Mouse (Mus musculus): ENCODE measurements around the gene Slamf6. TPM values are rescaled to one million over a fixed set of nuclear protein-coding genes. Genes with fewer than 3 reads are reported as not detected.

The Slamf6 gene
- polyA plus RNA-seq, 1 experiment from 2014 or later: 0.40 TPM

DNA sequence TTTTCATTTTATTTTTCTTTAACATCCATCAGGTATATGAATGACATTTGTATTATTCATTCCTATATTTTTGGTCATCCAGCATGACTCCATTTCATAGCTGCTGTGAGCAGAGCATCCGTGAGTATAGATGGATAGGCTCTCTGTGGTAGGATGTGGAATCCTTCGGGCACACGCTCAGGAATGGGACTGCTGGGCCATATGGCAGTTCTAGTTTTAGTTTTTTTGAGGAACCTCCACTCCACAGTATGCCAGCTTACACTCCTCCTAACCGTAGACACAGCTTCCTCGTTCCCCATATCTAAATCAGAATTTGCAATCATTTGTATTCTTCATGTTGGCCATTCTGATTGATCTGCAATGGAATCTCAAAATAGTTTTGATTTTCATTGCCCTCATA, 5.5 kb downstream of the Slamf6 start:
- no peaks in the 10 kb centered on the region for H3K9me3 ChIP-seq (replicated peaks)
- no peak overlapping the region for H3K27ac ChIP-seq
- H3K4me3 ChIP-seq (replicated peaks): no peak overlapping the region
- H3K9ac ChIP-seq: no peak overlapping the region
- ATAC-seq (ENCODE audit: low read depth) (no peak), DNase-seq (no peak)
- no peak overlapping the region for H3K4me2 ChIP-seq
- H3K4me1 ChIP-seq (replicated peaks): no peaks in the 10 kb centered on the region; the same call in 1 of the 2 replicates
- H3K27me3 ChIP-seq: no peaks in the 10 kb centered on the region
- WGBS (ENCODE audit: insufficient replicate concordance): 65% methylated on average over 5 of the region's 5 CpGs
- no peaks in the 10 kb centered on the region for H3K36me3 ChIP-seq

GRCm38 (mm10) chr1:171924900-171925299, 7.6 kb downstream of the Slamf6 start:
- H3K4me1 ChIP-seq (replicated peaks): no peaks in the 10 kb centered on the region; the same call in 1 of the 2 replicates
- DNase-seq (no peak), ATAC-seq (ENCODE audit: low read depth) (no peak)
- H3K9me3 ChIP-seq (replicated peaks): no peaks in the 10 kb centered on the region
- H3K9ac ChIP-seq: no peak overlapping the region
- H3K27me3 ChIP-seq: no peaks in the 10 kb centered on the region
- no peak overlapping the region for H3K4me2 ChIP-seq
- H3K36me3 ChIP-seq: no peaks in the 10 kb centered on the region
- 63% methylated on average over 3 of the region's 3 CpGs for WGBS (ENCODE audit: insufficient replicate concordance)
- no peak overlapping the region for H3K4me3 ChIP-seq (replicated peaks)
- H3K27ac ChIP-seq: no peak overlapping the region

DNA sequence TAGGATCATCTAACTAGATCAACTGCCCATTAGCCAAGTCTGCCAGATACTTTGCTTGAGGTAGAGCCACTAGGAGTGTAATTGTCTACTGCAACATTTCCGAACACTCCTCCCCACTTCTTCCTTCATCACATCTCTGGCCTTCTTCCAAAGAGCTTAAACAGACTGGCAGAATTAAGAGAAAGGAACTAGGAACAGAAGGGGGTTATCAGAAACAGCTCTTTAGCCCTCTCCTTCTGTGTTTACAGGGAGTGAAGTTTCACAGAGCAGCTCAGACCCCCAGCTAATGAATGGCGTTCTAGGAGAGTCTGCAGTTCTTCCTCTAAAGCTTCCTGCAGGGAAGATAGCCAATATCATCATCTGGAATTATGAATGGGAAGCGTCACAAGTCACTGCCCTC, 16.5 kb downstream of the Slamf6 start:
- no peak for ATAC-seq (ENCODE audit: low read depth)
- H3K36me3 ChIP-seq: no peaks in the 10 kb centered on the region
- no peak overlapping the region for H3K27ac ChIP-seq
- H3K27me3 ChIP-seq: no peaks in the 10 kb centered on the region
- no peaks in the 10 kb centered on the region for H3K9me3 ChIP-seq (replicated peaks)
- DNase-seq: no peak
- no peak overlapping the region for H3K9ac ChIP-seq
- no peak overlapping the region for H3K4me3 ChIP-seq (replicated peaks)
- no peak overlapping the region for H3K4me2 ChIP-seq
- 46% methylated on average over 3 of the region's 3 CpGs for WGBS (ENCODE audit: insufficient replicate concordance)
- no peaks in the 10 kb centered on the region for H3K4me1 ChIP-seq (replicated peaks)

- ATAC-seq (ENCODE audit: low read depth) (no peak), DNase-seq (no peak)
- Histone ChIP-seq H3K27ac (no peak overlapping the region), H3K36me3 (no peaks in the 10 kb centered on the region), H3K4me1 (replicated peaks) (no peaks in the 10 kb centered on the region), H3K27me3 (no peaks in the 10 kb centered on the region), H3K4me3 (replicated peaks) (no peak overlapping the region), H3K9ac (no peak overlapping the region), H3K4me2 (no peak overlapping the region), H3K9me3 (replicated peaks) (no peaks in the 10 kb centered on the region)
- 51% methylated on average over 14 of the region's 14 CpGs for WGBS (ENCODE audit: insufficient replicate concordance)
These were observed 21.9 kb downstream of the Slamf6 start for GRCm38 (mm10) chr1:171938952-171939948.

DNA sequence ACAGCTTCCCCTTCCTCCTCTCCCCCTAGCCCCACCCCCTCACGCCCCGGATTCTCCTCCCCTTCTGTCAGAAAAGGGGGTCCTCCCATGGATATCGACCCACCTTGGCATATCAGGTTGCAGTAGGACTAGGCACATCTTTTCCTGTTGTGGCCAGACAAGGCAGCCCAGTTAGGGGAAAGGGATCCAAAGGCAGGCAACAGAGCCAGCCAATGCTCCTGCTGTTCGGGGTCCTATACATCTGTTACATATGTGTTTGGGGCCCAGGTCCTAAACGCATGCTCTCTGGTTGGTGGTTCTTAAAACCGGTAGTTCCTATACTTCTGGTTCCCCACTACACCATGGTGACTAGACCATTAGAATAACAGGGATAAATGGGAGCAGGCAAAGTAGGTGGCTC, 23.3 kb downstream of the Slamf6 start:
- WGBS (ENCODE audit: insufficient replicate concordance): 65% methylated on average over 6 of the region's 6 CpGs
- Histone ChIP-seq H3K27me3 (no peaks in the 10 kb centered on the region), H3K4me1 (replicated peaks) (no peaks in the 10 kb centered on the region), H3K27ac (no peak overlapping the region), H3K4me2 (no peak overlapping the region), H3K9me3 (replicated peaks) (no peaks in the 10 kb centered on the region), H3K9ac (no peak overlapping the region), H3K36me3 (no peaks in the 10 kb centered on the region), H3K4me3 (replicated peaks) (no peak overlapping the region)
- ATAC-seq (ENCODE audit: low read depth): no peak
- no peak for DNase-seq

- no peak overlapping the region for H3K4me3 ChIP-seq (replicated peaks)
- 54% methylated on average over 6 of the region's 6 CpGs for WGBS (ENCODE audit: insufficient replicate concordance)
- ATAC-seq (ENCODE audit: low read depth) (no peak), DNase-seq (no peak)
- H3K9me3 ChIP-seq (replicated peaks): no peaks in the 10 kb centered on the region
- H3K36me3 ChIP-seq: no peaks in the 10 kb centered on the region
- H3K27ac ChIP-seq: no peak overlapping the region
- no peaks in the 10 kb centered on the region for H3K27me3 ChIP-seq
- H3K4me1 ChIP-seq (replicated peaks): no peaks in the 10 kb centered on the region
- no peak overlapping the region for H3K4me2 ChIP-seq
- no peak overlapping the region for H3K9ac ChIP-seq
These were observed 29.2 kb downstream of the Slamf6 start for GRCm38 (mm10) chr1:171946447-171946995.

DNA sequence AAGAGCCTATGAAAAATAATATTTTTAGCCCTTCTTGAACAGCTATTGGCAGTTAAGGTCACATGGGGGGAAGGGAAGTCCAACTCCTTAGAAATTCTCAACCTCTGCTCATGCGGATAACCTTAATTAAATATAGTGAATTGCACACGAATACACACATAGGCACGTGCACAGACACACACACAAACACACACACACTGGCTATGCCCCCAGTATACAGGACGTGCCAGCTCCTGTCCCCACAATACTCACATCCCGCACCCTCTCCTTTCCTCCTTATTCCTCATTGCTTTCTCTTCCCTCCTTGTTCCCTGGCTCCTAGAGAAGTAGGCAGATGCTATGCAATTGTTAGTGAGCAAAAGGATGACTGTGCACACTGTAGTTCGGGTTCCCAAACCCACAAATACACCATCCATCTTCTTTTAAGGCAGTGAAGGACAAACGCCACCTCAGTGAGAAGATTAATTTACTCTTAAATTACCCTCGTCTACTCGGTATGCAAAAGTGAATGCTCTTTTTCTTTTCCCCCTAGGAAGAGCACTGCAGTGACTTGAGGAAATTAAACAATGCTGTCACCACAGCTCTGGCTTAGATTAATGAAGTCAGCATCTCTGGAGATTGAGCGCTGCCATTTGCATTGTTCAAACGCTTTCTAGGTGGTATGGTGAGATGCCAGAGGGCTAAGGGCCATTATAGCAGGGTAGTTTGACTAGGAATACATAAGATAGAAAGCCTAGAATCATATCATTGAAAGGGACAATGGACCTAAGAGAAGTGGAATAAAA, 31.0 kb downstream of the Slamf6 start:
- DNase-seq (no peak), ATAC-seq (ENCODE audit: low read depth) (no peak)
- H3K36me3 ChIP-seq: no peaks in the 10 kb centered on the region
- H3K27me3 ChIP-seq: no peaks in the 10 kb centered on the region
- H3K4me3 ChIP-seq (replicated peaks): no peak overlapping the region
- no peaks in the 10 kb centered on the region for H3K4me1 ChIP-seq (replicated peaks)
- no peak overlapping the region for H3K9ac ChIP-seq
- H3K9me3 ChIP-seq (replicated peaks): no peaks in the 10 kb centered on the region
- no peak overlapping the region for H3K4me2 ChIP-seq
- WGBS (ENCODE audit: insufficient replicate concordance): 59% methylated on average over 11 of the region's 11 CpGs
- H3K27ac ChIP-seq: no peak overlapping the region

DNA sequence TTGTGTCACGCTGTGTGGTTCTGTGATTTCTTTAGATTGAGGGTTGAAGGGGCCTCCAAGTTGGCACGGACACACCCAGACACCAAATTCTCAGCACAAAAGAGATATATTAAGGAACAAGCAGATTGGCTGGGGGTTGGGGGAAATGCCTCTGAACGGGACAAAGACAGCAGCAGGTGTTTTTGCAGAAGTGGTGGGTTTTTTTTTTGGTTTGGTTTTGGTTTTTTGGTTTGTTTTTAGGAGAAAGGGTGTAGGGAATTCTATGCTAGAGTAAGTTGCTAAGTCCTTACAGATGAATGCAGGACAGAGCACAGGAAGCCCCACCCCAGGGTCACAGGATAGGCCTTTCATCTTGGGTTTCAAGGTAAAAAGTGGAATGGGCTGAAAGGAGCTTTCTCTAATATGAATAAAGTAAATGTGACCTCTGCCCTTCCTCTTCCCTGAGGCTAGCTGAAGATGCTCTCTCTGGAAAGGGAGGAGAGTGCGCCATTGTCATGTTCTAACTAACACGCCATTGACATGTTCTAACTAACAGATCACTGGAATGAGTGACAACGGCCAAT, 31.7 kb downstream of the Slamf6 start:
- Histone ChIP-seq H3K27ac (no peak overlapping the region), H3K36me3 (no peaks in the 10 kb centered on the region), H3K27me3 (no peaks in the 10 kb centered on the region), H3K4me1 (replicated peaks) (no peaks in the 10 kb centered on the region), H3K4me3 (replicated peaks) (no peak overlapping the region), H3K9me3 (replicated peaks) (no peaks in the 10 kb centered on the region), H3K9ac (no peak overlapping the region), H3K4me2 (no peak overlapping the region)
- DNase-seq (no peak), ATAC-seq (ENCODE audit: low read depth) (no peak)
- WGBS (ENCODE audit: insufficient replicate concordance): 57% methylated on average over 6 of the region's 6 CpGs

DNA sequence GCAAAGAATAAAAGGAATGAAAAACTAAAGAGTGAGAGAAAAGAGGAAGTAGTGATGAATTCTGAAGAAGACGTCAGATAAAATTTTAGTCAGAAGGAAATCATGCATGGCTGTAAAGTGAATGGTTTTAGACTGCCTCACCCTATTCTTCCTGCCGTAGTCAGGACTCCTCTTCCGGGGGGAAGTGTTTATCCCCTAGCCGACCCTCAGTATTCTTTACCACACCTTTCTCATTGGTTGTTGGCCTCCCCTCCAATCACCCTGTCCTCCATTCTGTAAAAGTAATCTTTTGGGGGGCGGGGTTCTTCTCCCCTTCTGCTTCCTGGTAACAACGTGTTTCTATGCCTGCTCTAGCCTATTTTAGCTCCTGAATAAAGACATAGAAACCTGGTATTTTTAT, 37.8 kb downstream of the Slamf6 start:
- H3K4me2 ChIP-seq: no peak overlapping the region
- no peaks in the 10 kb centered on the region for H3K36me3 ChIP-seq
- DNase-seq: no peak
- no peak overlapping the region for H3K4me3 ChIP-seq (replicated peaks)
- no peak for ATAC-seq (ENCODE audit: low read depth)
- H3K9ac ChIP-seq: no peak overlapping the region
- H3K27ac ChIP-seq: no peak overlapping the region
- H3K9me3 ChIP-seq (replicated peaks): no peaks in the 10 kb centered on the region
- no peaks in the 10 kb centered on the region for H3K27me3 ChIP-seq
- H3K4me1 ChIP-seq (replicated peaks): no peaks in the 10 kb centered on the region
- WGBS (ENCODE audit: insufficient replicate concordance): 33% methylated on average over 6 of the region's 6 CpGs

DNA sequence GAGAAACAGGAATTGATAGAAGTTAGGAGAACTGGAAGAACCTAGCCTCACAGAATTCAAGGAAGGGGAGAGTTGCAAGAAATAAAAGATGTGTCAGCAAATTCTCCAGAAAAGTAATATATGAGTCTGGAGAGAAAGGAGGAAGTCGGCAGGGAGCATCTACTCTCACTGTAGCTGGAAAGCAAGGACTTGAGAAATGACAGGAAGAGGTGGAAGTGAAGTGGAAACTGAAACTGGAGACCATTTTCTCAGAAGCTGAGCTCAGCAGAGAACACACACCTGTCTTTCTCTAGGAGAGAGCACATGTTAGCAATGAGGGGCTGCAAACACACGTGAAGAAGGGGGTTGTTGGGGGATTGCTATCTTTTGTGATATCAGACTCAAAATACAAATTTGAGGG, 40.1 kb downstream of the Slamf6 start:
- no peak for ATAC-seq (ENCODE audit: low read depth)
- Histone ChIP-seq H3K27me3 (no peaks in the 10 kb centered on the region), H3K4me3 (replicated peaks) (no peak overlapping the region), H3K4me1 (replicated peaks) (no peaks in the 10 kb centered on the region), H3K9me3 (replicated peaks) (no peaks in the 10 kb centered on the region), H3K4me2 (no peak overlapping the region), H3K36me3 (no peaks in the 10 kb centered on the region), H3K9ac (no peak overlapping the region), H3K27ac (no peak overlapping the region)
- WGBS (ENCODE audit: insufficient replicate concordance): 31% methylated on average over 2 of the region's 2 CpGs
- DNase-seq: no peak

DNA sequence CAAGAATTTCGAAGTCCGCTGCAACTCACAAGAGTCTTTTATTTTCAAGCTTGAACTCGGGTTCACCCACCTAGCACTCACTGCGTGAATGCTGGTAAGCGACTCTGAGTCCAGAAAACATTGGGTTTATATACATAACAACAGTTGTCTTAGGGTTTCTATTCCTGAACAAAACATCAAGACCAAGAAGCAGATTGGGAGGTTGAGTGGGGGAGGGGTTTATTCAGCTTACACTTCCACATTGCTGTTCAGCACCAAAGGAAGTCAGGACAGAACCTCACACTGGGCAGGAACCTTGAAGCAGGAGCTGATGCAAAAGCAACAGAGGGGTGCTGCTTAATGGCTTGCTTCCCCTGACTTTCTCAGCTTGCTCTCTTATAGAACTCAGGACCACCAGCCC, 43.4 kb downstream of the Slamf6 start:
- H3K4me3 ChIP-seq (replicated peaks): no peak overlapping the region
- H3K27me3 ChIP-seq: no peaks in the 10 kb centered on the region
- DNase-seq: no peak
- no peak for ATAC-seq (ENCODE audit: low read depth)
- H3K9me3 ChIP-seq (replicated peaks): no peaks in the 10 kb centered on the region
- 71% methylated on average over 5 of the region's 5 CpGs for WGBS (ENCODE audit: insufficient replicate concordance)
- no peak overlapping the region for H3K27ac ChIP-seq
- no peaks in the 10 kb centered on the region for H3K4me1 ChIP-seq (replicated peaks)
- no peaks in the 10 kb centered on the region for H3K36me3 ChIP-seq
- H3K9ac ChIP-seq: no peak overlapping the region
- H3K4me2 ChIP-seq: no peak overlapping the region
